In genomic region chr11:120268195-120268967, GRCm38 (mm10) we compare ENCODE assay signal across 9 mouse cellular contexts. TPM values are rescaled to one million over a fixed set of nuclear protein-coding genes. Genes with fewer than 3 reads are reported as not detected.
DNase-seq lines count a peak whose midpoint lies in the region; ATAC-seq and TF ChIP-seq lines count a peak whose summit lies in the region.
"Had no signal": no experiment of that assay in that cellular context is flagged by ENCODE, and none has a peak within 500 bp of the region (broad histone marks: within the 10 kb centered on the region; RNA-seq: fewer than 3 reads in every experiment).

No protein-coding gene starts in this region.

- H3K4me1 ChIP-seq in heart, adult 2 months (ENCODE audit: control insufficient read depth, insufficient read depth, low read length), result peaks cover 19% of the 10 kb centered on the region
- H3K4me1 ChIP-seq in heart, embryonic 11.5 days (ENCODE audit: control insufficient read depth, insufficient read depth, low read length), result peaks cover 19% of the 10 kb centered on the region
- H3K4me1 ChIP-seq in E14TG2a.4 (replicated peaks; ENCODE audit: low read depth, low read length), result peaks cover 98% of the 10 kb centered on the region
- H3K4me1 ChIP-seq in midbrain, postnatal 0 days (ENCODE audit: insufficient read depth, low read length), result peaks cover 12% of the 10 kb centered on the region; the same call in 1 of the 2 replicates

- TF ChIP-seq CTCF in heart, adult 2 months (IDR thresholded peaks at IDR 0.05), result peak; percentile 38
- TF ChIP-seq CTCF in E14TG2a.4 (conservative IDR thresholded peaks at IDR 0.05; ENCODE audit: low read length), result peak; percentile 16; the same call in 1 of the 2 replicates
- TF ChIP-seq CTCF in midbrain, postnatal 0 days (IDR thresholded peaks at IDR 0.05), result peak; percentile 50

- no peak overlapping the region for H3K27ac ChIP-seq in heart, adult 2 months
- no peak overlapping the region for H3K27ac ChIP-seq in heart, embryonic 11.5 days (ENCODE audit: low read depth, low read length)
- H3K27ac ChIP-seq in midbrain, postnatal 0 days (ENCODE audit: low read depth, low read length), result 0 out of 2 replicates have a peak overlapping the region, but pooled peaks have one; percentile 26

- TF ChIP-seq POLR2A in heart, adult 2 months (IDR thresholded peaks at IDR 0.05; ENCODE audit: insufficient read depth, low read depth, low read length), result no peak

- no peaks in the 10 kb centered on the region; the same call in 1 of the 2 replicates for H3K79me2 ChIP-seq in heart, adult 2 months (replicated peaks; ENCODE audit: control insufficient read depth, insufficient read depth, low read length)

- no peaks in the 10 kb centered on the region for H3K9me3 ChIP-seq in heart, embryonic 11.5 days (replicated peaks; ENCODE audit: control insufficient read depth, low read length)
- H3K9me3 ChIP-seq in E14TG2a.4 (ENCODE audit: low read length), result no peaks in the 10 kb centered on the region
- no peaks in the 10 kb centered on the region for H3K9me3 ChIP-seq in midbrain, postnatal 0 days (ENCODE audit: low read length)

- intact Hi-C loops in heart, adult 2 months (cut with DNase I), result no loop called here

- ATAC-seq in heart, embryonic 11.5 days (replicated peaks; ENCODE audit: insufficient number of reproducible peaks, low FRiP score, low TSS enrichment), result no peak
- ATAC-seq in hematopoietic stem cell, adult 5-6 weeks (replicated peaks in 1 of 2; ENCODE audit: insufficient read depth in 1 of 2, low FRiP score in 2 of 2, low TSS enrichment in 1 of 2, low read depth in 1 of 2, poor library complexity in 2 of 2, severe bottlenecking in 2 of 2), result peak; percentile 37 to 46; a peak in 3 of 4 replicates
- ATAC-seq in midbrain, postnatal 0 days (ENCODE audit: low FRiP score), result 0 out of 2 replicates have a peak, but pooled peaks have one; percentile 5

- no peak for DNase-seq in heart, adult 2 months
- DNase-seq in midbrain, postnatal 0 days (ENCODE audit: low spot score), result peak; percentile 34
- DNase-seq in testis, postnatal 10 days (ENCODE audit: low spot score), result no peak
- no peak for DNase-seq in cerebellum, adult 11 months
- no peak for DNase-seq in heart, postnatal 4 days
- DNase-seq: lung, adult 2 months had no signal

- H3K4me3 ChIP-seq in heart, adult 2 months, result no peak overlapping the region
- no peak overlapping the region for H3K4me3 ChIP-seq in heart, embryonic 11.5 days (ENCODE audit: low read depth, low read length)
- no peak overlapping the region for H3K4me3 ChIP-seq in E14TG2a.4 (replicated peaks; ENCODE audit: low read length)
- no peak overlapping the region for H3K4me3 ChIP-seq in midbrain, postnatal 0 days (ENCODE audit: low read depth, low read length)

- 84% methylated on average over 10 of the region's 10 CpGs for WGBS in heart, adult 2 months
- WGBS in heart, embryonic 11.5 days (ENCODE audit: insufficient replicate concordance), result 81% methylated on average over 10 of the region's 10 CpGs
- 53% methylated on average over 10 of the region's 10 CpGs for WGBS in midbrain, postnatal 0 days

- H3K27me3 ChIP-seq in heart, adult 2 months (ENCODE audit: control insufficient read depth, insufficient read depth, low read length), result no peaks in the 10 kb centered on the region
- no peaks in the 10 kb centered on the region for H3K27me3 ChIP-seq in heart, embryonic 11.5 days (ENCODE audit: control insufficient read depth, insufficient read depth, low read length)
- H3K27me3 ChIP-seq in E14TG2a.4 (ENCODE audit: insufficient read depth, low read length), result no peaks in the 10 kb centered on the region
- H3K27me3 ChIP-seq in midbrain, postnatal 0 days (ENCODE audit: insufficient read depth, low read length), result no peaks in the 10 kb centered on the region

- H3K9ac ChIP-seq in heart, adult 2 months (ENCODE audit: low read depth, low read length), result no peak overlapping the region
- no peak overlapping the region for H3K9ac ChIP-seq in heart, embryonic 11.5 days (ENCODE audit: low read depth, low read length)
- no peak overlapping the region for H3K9ac ChIP-seq in midbrain, postnatal 0 days (replicated peaks; ENCODE audit: low read length, poor library complexity, severe bottlenecking)

- no peaks in the 10 kb centered on the region for H3K36me3 ChIP-seq in heart, adult 2 months (ENCODE audit: control insufficient read depth, insufficient read depth, low read length)
- H3K36me3 ChIP-seq in heart, embryonic 11.5 days (ENCODE audit: control insufficient read depth, insufficient read depth, low read length), result peaks cover 16% of the 10 kb centered on the region
- peaks cover 76% of the 10 kb centered on the region for H3K36me3 ChIP-seq in E14TG2a.4 (ENCODE audit: insufficient read depth, low read length)
- H3K36me3 ChIP-seq in midbrain, postnatal 0 days (ENCODE audit: insufficient read depth, low read length), result peaks cover 21% of the 10 kb centered on the region

- H3K4me2 ChIP-seq in heart, embryonic 11.5 days, result no peak overlapping the region
- H3K4me2 ChIP-seq in midbrain, postnatal 0 days (ENCODE audit: low read depth, low read length, poor library complexity, severe bottlenecking), result no peak overlapping the region; the same call in 1 of the 2 replicates

- TF ChIP-seq EP300 in heart, adult 2 months (IDR thresholded peaks at IDR 0.05; ENCODE audit: insufficient read depth, low read depth, low read length), result no peak

RNA-seq across cellular contexts. Expression of gene Bahcc1, which starts 35.6 kb away (rescaled TPM):
- 1 to 10 TPM; 5.4 to 9.7 TPM for total RNA-seq in heart, adult 2 months (2021)
- 5.9 and 6.4 TPM in 2 replicates for polyA plus RNA-seq in heart, adult 2 months (2012; rRNA removed)
- 7.0 and 9.1 TPM in 2 replicates for polyA plus RNA-seq in heart, embryonic 11.5 days (2014; fragmentation: Nextera tagmentation; extraction: Ambion mirVana)
- 6.8 and 9.4 TPM in 2 replicates for total RNA-seq in hematopoietic stem cell, adult 5-6 weeks (2017)
- 39.9 and 49.8 TPM in 2 replicates for total RNA-seq in midbrain, postnatal 0 days (2014; rRNA removed)
- polyA plus RNA-seq in midbrain, postnatal 0 days (2015; fragmentation: Nextera tagmentation; extraction: Ambion mirVana), result 5.9 and 9.5 TPM in 2 replicates
- total RNA-seq in heart, postnatal 4 days (2021), result 10 to 100 TPM; 14.1 to 16.5 TPM
